Mouse (Mus musculus): ENCODE results near the gene Mpp2. TPM values are rescaled to one million over a fixed set of nuclear protein-coding genes. Genes with fewer than 3 reads are reported as not detected.

Mpp2 gene
- polyA plus RNA-seq, 1 experiment = 17.7 TPM

DNA sequence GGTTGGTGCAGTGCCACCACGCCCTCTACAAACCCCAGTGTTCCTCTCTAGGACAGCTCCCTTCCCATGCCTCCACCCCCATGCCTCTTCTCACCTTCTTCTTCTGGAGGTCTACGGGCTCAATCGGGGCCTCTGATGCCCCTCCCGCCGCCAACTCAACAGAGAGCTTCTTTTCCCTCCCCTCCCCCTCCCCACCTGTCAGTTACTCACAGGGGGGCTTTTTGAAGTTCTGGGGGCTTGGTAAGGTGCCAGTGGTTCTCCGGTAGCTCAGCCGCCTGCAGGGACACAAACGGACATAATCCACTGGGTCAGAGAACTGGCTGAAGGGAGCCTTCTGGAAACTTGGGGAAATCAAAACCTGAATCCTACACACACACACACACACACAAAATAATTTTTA lies 76.8 kb downstream of the Mpp2 start:
- no peak for TF ChIP-seq GATA1 (IDR thresholded peaks at IDR 0.05; ENCODE audit: low read length)

DNA sequence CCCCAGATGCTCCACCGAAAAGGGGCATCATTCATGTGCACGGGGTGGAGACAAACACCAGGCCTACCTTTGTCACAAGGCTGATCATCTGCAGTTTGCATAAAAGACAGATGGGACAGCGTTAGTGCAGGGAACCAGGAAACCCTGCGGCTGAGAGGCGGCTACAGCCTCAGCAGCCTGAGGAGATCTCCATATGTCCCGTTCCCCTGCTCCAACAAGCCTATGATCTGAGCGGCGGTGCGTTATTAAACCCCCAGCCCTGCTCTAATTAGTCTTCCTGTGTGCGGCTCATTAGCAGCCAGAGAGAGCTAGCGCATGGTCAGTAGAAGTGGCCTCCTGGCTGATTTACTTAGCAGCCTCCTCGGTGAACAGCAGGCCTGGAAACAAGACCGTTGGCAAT lies 78.2 kb downstream of the Mpp2 start:
- TF ChIP-seq GATA1 (IDR thresholded peaks at IDR 0.05; ENCODE audit: low read length) = no peak

DNA sequence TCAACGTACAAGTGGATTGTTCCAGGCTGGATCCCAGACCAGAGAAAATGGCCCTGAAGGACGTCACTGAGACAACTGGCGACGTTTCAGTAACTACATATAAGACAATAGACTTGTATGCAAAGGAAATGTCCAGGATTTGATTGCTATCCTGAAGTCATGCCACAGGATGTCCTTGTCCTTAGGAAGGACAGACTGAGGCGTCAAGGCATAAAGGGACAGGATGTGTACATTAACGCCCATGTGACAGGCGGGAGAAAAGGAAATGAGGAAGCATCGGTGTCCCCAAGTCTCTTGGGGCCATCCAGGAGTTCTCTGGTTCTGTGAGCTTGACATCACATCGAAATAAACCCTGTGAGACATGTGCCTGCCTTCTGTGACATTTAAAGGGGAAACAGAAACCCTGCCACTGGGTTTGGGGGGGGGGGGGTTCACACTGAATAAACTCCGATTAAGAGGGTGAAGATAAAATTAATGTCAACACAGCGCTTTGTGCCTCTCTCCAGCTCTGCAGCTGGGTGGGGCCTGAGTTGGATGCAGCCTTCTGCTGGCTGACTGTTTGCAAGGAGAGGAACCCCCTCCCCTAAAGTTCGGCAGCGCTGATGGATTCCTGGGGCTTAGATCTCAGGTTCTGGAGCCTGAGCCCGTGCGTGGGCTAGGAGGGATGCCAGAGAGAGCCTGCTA lies 79.2 kb downstream of the Mpp2 start:
- TF ChIP-seq GATA1 (IDR thresholded peaks at IDR 0.05; ENCODE audit: low read length) = no peak

DNA sequence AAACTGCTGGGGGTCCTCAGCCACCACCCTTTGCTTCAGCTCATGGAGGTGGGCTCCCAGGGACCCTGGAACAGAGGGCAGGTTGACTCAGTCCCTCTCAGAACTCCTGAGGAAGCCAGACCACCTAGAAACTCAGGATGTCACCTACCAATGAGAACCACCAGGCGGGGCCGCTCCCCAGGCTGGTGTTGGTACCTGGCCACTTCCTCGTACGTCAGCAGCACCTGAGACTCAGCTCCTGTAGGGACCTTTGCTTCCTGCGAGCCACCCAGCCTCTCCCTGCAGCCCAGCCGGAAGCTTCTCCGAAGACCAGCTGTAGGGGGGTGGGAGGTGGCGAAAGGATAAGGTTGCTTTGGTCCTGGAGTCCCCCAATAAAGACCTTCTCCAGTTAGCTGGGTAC lies 79.9 kb downstream of the Mpp2 start:
- TF ChIP-seq GATA1 (IDR thresholded peaks at IDR 0.05; ENCODE audit: low read length) = no peak

Other genes starting within 250 kb of the Mpp2 start
- gene Meox1, start 194.1 kb downstream of the Mpp2 start, polyA plus RNA-seq (2012) = not detected in 2 replicates
- not detected in 2 replicates for gene Sost, start 121.5 kb downstream of the Mpp2 start, polyA plus RNA-seq (2012)
- gene Cfap97d1, start 104.2 kb downstream of the Mpp2 start, polyA plus RNA-seq (2012) = not detected in 2 replicates
- not detected in 2 replicates for gene Dusp3, start 101.5 kb downstream of the Mpp2 start, polyA plus RNA-seq (2012)
- not detected in 2 replicates for gene Mpp3, start 60.1 kb downstream of the Mpp2 start, polyA plus RNA-seq (2012)
- gene Cd300lg, start 47.0 kb downstream of the Mpp2 start, polyA plus RNA-seq (2012) = not detected in 2 replicates
- not detected in 2 replicates for gene Ppy, start 12.8 kb upstream of the Mpp2 start, polyA plus RNA-seq (2012)
- not detected in 2 replicates for gene Pyy, start 19.3 kb upstream of the Mpp2 start, polyA plus RNA-seq (2012)
- gene Nags, start 57.0 kb upstream of the Mpp2 start, polyA plus RNA-seq (2012) = not detected in 2 replicates
- gene Tmem101, start 67.9 kb upstream of the Mpp2 start, polyA plus RNA-seq (2012) = 13.0 and 14.8 TPM in 2 replicates
- 106 and 164 TPM in 2 replicates for gene Lsm12, start 96.8 kb upstream of the Mpp2 start, polyA plus RNA-seq (2012)
- gene G6pc3, start 101.1 kb upstream of the Mpp2 start, polyA plus RNA-seq (2012) = 21.2 and 21.5 TPM in 2 replicates
- 34.9 and 38.8 TPM in 2 replicates for gene Hdac5, start 141.7 kb upstream of the Mpp2 start, polyA plus RNA-seq (2012)
- gene BC030867, start 160.4 kb upstream of the Mpp2 start, polyA plus RNA-seq (2012) = 4.7 and 11.3 TPM in 2 replicates
- not detected in 2 replicates for gene Asb16, start 180.2 kb upstream of the Mpp2 start, polyA plus RNA-seq (2012)
- gene Tmub2, start 196.4 kb upstream of the Mpp2 start, polyA plus RNA-seq (2012) = 35.4 and 44.5 TPM in 2 replicates
- gene Atxn7l3, start 208.1 kb upstream of the Mpp2 start, polyA plus RNA-seq (2012) = 67.5 and 84.9 TPM in 2 replicates
- 180 and 263 TPM in 2 replicates for gene Ubtf, start 231.2 kb upstream of the Mpp2 start, polyA plus RNA-seq (2012)